Mouse (Mus musculus) gastrocnemius, postnatal 10 days (tissue): Measurements from ENCODE around the gene Akr7a5. TPM values are rescaled to one million over a fixed set of nuclear protein-coding genes. Genes with fewer than 3 reads are reported as not detected.

Experiments
- DNase-seq: peaks from one replicate; pipeline ENCODE4 v3.0.0; 2021; ENCODE audit warnings: mixed read lengths
- microRNA-seq, 2 experiments: library from miRNA; unstranded; fragments of <30 nt; microRNA quantifications; one replicate each; pipeline ENCODE4 v1.2.0; 2021
- total RNA-seq, 2 experiments: library from RNA; stranded (reverse); gene quantifications; 2 replicates each; pipeline ENCODE4 v1.2.3; 2021

Gene Akr7a5
- total RNA-seq, 2 experiments from 2014 or later, result 32.7 to 36.9 TPM

DNA sequence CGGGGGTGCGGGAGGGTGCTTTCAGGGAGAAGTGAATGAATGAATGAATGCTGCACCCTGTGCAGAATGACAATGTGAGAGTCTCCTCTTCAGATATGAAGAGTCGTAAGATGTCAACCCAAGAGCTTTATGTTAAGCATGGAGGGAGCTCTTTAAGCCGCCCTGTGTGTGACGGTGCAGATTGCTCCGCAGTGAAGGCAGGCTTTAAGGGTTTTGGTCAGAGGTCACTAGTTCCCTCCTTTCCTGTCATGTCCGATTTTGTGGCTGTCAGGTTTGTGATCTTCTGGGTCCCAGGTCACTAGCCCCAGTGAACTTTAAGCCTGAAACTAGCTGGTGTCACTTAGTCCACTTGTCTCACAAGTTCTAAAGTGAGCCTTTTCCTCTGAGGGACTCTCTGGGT is 42.3 kb downstream of the Akr7a5 start:
- DNase-seq, result no peak

DNA sequence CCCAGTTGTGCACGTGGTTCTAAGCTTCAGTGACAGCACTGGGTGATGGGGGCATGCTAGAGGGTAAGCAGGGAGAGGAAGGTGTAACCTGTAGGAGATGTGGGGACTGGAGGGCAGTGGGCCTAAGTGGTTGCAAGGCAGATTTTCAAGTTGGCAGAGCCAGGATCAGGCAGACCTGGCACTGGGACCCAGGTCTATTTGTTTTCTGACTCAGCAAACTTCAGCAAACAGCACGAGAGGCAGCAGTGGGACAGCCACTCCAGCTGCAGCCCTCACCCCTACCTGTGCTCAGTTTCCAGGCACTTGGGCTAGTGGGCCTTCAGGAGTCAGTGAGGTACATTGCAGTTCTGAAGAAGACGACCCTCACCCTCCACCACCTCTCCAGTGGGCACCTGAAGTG is 46.7 kb downstream of the Akr7a5 start:
- DNase-seq, result no peak

DNA sequence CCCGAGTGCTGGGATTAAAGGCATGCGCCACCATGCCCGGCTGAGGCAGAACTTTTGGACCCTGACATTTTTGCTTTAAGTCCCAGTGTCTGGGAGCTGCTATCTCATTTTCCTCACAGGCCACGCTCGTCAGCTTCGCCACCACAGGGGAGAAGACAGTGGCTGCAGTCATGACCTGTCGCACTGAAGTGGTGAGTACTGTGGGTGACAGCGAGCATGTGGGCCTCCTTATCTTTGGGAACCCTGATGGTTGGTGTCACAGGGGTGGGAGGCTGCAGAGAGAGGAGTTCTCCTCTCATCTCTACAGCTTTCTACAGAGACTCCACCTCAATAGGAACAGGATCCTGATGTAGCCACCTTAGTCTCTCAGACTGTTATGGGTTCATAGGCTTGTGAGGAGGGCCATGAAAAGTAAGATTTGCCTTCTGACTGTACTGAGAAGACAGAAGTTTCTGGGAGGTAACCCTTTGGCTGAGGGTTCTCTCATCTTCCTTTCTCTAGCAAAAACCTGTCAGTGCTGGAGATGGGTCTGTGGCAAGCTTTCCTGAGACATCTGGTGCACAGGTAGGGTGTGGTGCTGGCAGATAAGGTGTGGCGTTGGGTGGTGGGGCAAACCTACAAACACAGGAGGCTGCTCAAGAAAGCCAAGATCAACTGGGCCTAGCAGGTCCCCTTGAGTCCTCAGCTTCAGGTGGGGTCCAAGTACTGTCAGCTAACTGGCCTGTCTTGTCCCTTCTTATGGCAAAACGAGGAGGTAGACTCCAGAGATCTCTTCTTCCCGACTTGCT is 50.4 kb downstream of the Akr7a5 start:
- no peak for DNase-seq

DNA sequence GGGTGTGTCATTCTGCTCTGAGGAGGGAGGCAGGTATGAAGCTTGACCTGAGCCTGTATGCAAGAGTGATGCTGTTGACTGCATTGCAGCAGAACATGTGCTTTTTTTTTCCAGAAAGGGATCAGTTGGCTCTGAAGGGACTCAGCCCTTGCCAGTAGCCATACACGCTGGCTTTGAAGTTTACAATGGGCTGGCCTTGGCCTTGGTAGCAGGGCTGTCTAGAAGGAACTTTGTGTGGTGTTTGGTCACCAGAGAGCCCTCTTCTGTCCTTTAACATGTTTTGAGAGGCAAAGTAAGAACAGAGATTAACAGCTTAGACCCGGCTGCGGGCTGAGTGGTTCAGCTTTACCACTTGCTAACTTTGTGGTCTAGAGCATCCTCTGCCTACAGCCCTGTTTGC is 56.8 kb downstream of the Akr7a5 start:
- DNase-seq, result no peak

Small RNA genes within 50 kb of the gene (microRNA-seq; reads per million reads assigned to microRNA genes)
- 0 reads per million in 2 experiments for gene Gm24245
- 0 reads per million in 2 experiments for gene Gm25732

Other genes with a start within 250 kb of the Akr7a5 start
- gene Htr6, start 235.2 kb upstream of the Akr7a5 start, total RNA-seq, result not detected
- 10 to 100 TPM; 51.0 to 51.1 TPM for gene Nbl1, start 217.8 kb upstream of the Akr7a5 start, total RNA-seq
- gene Minos1, start 179.6 kb upstream of the Akr7a5 start, total RNA-seq, result 100 to 1,000 TPM; 399 to 482 TPM
- 100 to 1,000 TPM; 576 to 632 TPM for gene Capzb, start 117.8 kb upstream of the Akr7a5 start, total RNA-seq
- gene Pqlc2, start within 50 bp of the Akr7a5 start, total RNA-seq, result 1 to 10 TPM; 4.9 to 5.6 TPM
- 10 to 100 TPM; 44.3 to 44.9 TPM for gene Mrto4, start 41.8 kb downstream of the Akr7a5 start, total RNA-seq
- gene Emc1, start 41.8 kb downstream of the Akr7a5 start, total RNA-seq, result 10 to 100 TPM; 30.7 TPM
- 10 to 100 TPM; 79.7 to 99.0 TPM for gene Ubr4, start 41.9 kb downstream of the Akr7a5 start, total RNA-seq
- gene Iffo2, start 219.8 kb downstream of the Akr7a5 start, total RNA-seq, result 1 to 10 TPM; 5.6 to 7.5 TPM